Mouse (Mus musculus) C2C12 (cell line): Measurements from ENCODE around the gene Otulin. TPM values are rescaled to one million over a fixed set of nuclear protein-coding genes. Genes with fewer than 3 reads are reported as not detected.

ENCODE experiments used
- H3K27me3 ChIP-seq: one replicate; pipeline ENCODE4 v1.6.1; 2011; ENCODE audit not compliant: control insufficient read depth, insufficient read depth, insufficient read length
- H3K36me3 ChIP-seq: one replicate; pipeline ENCODE4 v1.6.1; 2011; ENCODE audit not compliant: control insufficient read depth, insufficient read depth
- H3K4me3 ChIP-seq: one replicate; pipeline ENCODE4 v1.5.1; 2011; ENCODE audit warnings: mild to moderate bottlenecking, control low read depth; ENCODE audit not compliant: poor library complexity, insufficient read depth, severe bottlenecking
- H3K79me2 ChIP-seq: one replicate; pipeline ENCODE4 v1.6.1; 2011; ENCODE audit not compliant: control insufficient read depth, insufficient read depth
- H3K79me3 ChIP-seq: one replicate; pipeline ENCODE4 v1.6.1; 2011; ENCODE audit warnings: low read depth, control low read depth
- H3ac ChIP-seq: one replicate; pipeline ENCODE3; 2011; ENCODE audit warnings: low read depth; ENCODE audit not compliant: control insufficient read depth, insufficient read length
- CEBPB ChIP-seq: IDR thresholded peaks from one replicate; pipeline ENCODE4 v1.6.1; 2011; ENCODE audit warnings: low read depth, mild to moderate bottlenecking, control low read depth, moderate library complexity
- CTCF ChIP-seq: IDR thresholded peaks from one replicate; pipeline ENCODE4 v1.5.1; 2011; ENCODE audit not compliant: control insufficient read depth, insufficient read depth, insufficient read length
- FOSL1 ChIP-seq: IDR thresholded peaks from one replicate; pipeline ENCODE4 v1.8.0; 2011; ENCODE audit warnings: mild to moderate bottlenecking, low read length; ENCODE audit not compliant: poor library complexity, insufficient read depth, severe bottlenecking
- MAX ChIP-seq: IDR thresholded peaks from one replicate; pipeline ENCODE4 v1.6.1; 2011; ENCODE audit warnings: mild to moderate bottlenecking, control low read depth
- MYOD1 ChIP-seq: IDR thresholded peaks from one replicate; pipeline ENCODE4 v1.6.1; 2011; ENCODE audit warnings: low read depth; ENCODE audit not compliant: control insufficient read depth, insufficient read length
- MYOG ChIP-seq: IDR thresholded peaks from one replicate; pipeline ENCODE4 v1.6.1; 2011; ENCODE audit not compliant: control insufficient read depth, insufficient read length; ENCODE audit errors: extremely low read depth
- USF1 ChIP-seq: IDR thresholded peaks from one replicate; pipeline ENCODE4 v1.6.1; 2011; ENCODE audit warnings: low read depth, mild to moderate bottlenecking, control low read depth, moderate library complexity
- polyA plus RNA-seq: library from polyadenylated mRNA; unstranded; fragments of >200 nt; fragmentation: generic; extraction: Trizol; gene quantifications from one replicate; pipeline ENCODE4 v1.2.1, GENCODE M21; 2012; ENCODE audit warnings: missing spikeins

Gene Otulin
- polyA plus RNA-seq, 1 experiment = 48.8 TPM

DNA sequence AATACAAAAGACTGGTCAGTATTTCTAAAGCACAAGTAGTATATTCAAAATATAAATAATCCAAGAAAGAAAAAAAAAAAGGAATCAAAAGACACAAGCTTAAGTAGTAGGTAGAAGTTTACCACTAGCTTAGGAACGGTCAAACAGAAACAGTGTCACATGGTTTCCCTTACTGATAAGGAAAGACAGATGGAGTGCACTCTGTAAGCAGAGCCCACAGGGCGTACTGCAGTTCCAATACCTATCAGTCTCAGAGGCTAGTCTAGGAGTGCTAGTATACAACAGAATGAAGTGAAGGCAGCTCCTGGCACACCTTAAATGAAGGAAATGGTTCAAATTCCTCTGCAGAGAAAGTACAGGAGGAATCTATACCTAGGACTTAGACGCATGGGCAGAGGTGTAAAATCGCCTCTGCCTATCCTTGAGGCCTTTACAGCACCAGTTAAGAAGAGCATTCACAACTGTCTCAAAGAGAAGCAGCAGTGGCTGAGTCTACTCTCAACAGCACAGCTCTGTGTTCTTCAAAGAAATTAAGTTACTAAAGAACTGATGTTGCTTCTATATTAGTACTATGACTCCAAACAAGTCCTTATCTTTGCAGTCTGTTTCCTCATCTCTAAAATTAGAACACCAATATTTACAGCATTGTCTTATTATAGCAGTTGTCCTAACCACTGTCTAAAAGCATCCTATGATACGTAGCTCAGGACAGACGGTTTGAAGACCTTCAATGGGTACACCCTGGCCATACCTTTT, 11.5 kb downstream of the Otulin start:
- no peak overlapping the region for H3ac ChIP-seq
- H3K36me3 ChIP-seq = peaks cover 88% of the 10 kb centered on the region

GRCm38 (mm10) chr15:27617227-27617626, 13.3 kb downstream of the Otulin start:
- no peak overlapping the region for H3K4me3 ChIP-seq
- peaks cover 34% of the 10 kb centered on the region for H3K79me2 ChIP-seq
- no peaks in the 10 kb centered on the region for H3K79me3 ChIP-seq
- H3ac ChIP-seq = no peak overlapping the region
- TF ChIP-seq CEBPB = no peak
- no peak for TF ChIP-seq MYOD1
- TF ChIP-seq USF1 = no peak
- no peaks in the 10 kb centered on the region for H3K27me3 ChIP-seq
- H3K36me3 ChIP-seq = peaks cover 86% of the 10 kb centered on the region

More for the DNA sequence above, 11.5 kb downstream of the Otulin start:
- Histone ChIP-seq H3K27me3 (no peaks in the 10 kb centered on the region), H3K79me3 (peaks cover 16% of the 10 kb centered on the region), H3K79me2 (peaks cover 42% of the 10 kb centered on the region), H3K4me3 (no peak overlapping the region)
- no peak for TF ChIP-seq CTCF
- TF ChIP-seq MAX = no peak
- TF ChIP-seq MYOG = no peak
- no peak for TF ChIP-seq CEBPB
- TF ChIP-seq MYOD1 = no peak
- TF ChIP-seq FOSL1 = no peak
- TF ChIP-seq USF1 = no peak

DNA sequence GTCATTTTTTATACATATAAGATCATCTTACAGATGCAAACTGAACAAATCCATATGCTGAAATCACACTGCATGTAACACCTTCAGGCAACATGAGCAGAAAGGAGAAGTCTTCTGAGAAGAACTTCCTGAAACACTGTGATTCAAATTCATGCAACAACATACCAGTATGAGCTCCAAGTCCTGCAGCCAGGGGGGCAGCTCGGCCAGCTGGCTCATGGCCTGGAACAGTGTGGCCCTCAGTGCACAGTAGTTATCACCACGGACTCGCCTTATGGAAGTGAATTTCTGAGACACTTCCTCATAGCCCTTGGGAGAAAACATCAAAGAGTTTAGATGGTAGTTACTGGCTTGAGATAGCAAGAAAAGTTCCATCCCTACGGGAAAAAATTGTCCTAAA, 14.3 kb downstream of the Otulin start:
- no peak overlapping the region for H3ac ChIP-seq
- no peaks in the 10 kb centered on the region for H3K79me3 ChIP-seq
- TF ChIP-seq USF1 (no peak), MYOG (no peak), MAX (no peak), MYOD1 (no peak), CTCF (no peak), FOSL1 (no peak), CEBPB (no peak)
- H3K27me3 ChIP-seq = no peaks in the 10 kb centered on the region
- no peak overlapping the region for H3K4me3 ChIP-seq
- peaks cover 34% of the 10 kb centered on the region for H3K79me2 ChIP-seq
- peaks cover 86% of the 10 kb centered on the region for H3K36me3 ChIP-seq

GRCm38 (mm10) chr15:27613255-27613654, 17.2 kb downstream of the Otulin start:
- peaks cover 87% of the 10 kb centered on the region for H3K36me3 ChIP-seq
- H3K4me3 ChIP-seq = no peak overlapping the region
- H3K79me2 ChIP-seq = peaks cover 24% of the 10 kb centered on the region
- no peak for TF ChIP-seq MYOG
- TF ChIP-seq MYOD1 = no peak
- no peak for TF ChIP-seq USF1
- TF ChIP-seq MAX = no peak
- no peak for TF ChIP-seq CTCF
- TF ChIP-seq CEBPB = no peak
- TF ChIP-seq FOSL1 = no peak
- no peaks in the 10 kb centered on the region for H3K27me3 ChIP-seq
- no peaks in the 10 kb centered on the region for H3K79me3 ChIP-seq
- no peak overlapping the region for H3ac ChIP-seq

DNA sequence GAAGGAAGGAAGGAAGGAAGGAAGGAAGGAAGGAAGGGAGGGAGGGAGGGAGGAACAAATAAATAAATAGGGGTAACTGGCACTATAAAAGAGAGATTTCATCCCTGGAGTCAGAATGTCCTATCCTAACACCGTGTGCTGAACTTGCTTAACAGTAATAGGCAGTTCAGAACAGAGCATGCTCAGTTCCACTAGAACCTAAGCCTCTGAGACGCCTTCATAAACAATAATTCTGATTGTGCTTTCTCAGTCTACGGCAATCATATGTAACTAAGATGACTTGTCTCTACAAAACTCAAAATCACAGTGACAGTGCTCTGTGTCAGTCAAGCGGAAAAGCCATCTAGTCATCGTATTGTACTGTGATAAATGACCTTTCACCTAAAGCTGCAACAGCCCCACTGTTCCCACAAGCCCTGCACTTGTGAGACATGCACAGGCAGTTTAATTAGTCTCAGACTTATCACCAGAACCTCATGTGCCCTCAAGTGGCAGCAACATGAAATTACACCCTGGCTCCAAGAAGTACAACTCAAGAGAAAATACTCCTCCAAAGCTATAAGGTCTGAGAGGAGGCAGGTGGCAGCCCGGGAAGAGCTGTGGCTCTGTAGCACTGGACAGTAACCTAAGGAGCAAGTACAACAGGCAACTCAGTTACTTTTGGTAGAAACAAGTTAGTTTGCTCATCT, 17.8 kb downstream of the Otulin start:
- Histone ChIP-seq H3K4me3 (no peak overlapping the region), H3K27me3 (no peaks in the 10 kb centered on the region), H3K79me2 (peaks cover 24% of the 10 kb centered on the region), H3ac (no peak overlapping the region), H3K36me3 (peaks cover 87% of the 10 kb centered on the region), H3K79me3 (no peaks in the 10 kb centered on the region)
- TF ChIP-seq MAX (no peak), CTCF (peak; percentile 50)

GRCm38 (mm10) chr15:27609554-27609953, 20.9 kb downstream of the Otulin start:
- Histone ChIP-seq H3K27me3 (no peaks in the 10 kb centered on the region), H3K4me3 (no peak overlapping the region), H3ac (no peak overlapping the region), H3K79me3 (no peaks in the 10 kb centered on the region), H3K79me2 (peaks cover 26% of the 10 kb centered on the region), H3K36me3 (peaks cover 90% of the 10 kb centered on the region)
- TF ChIP-seq CTCF = no peak
- TF ChIP-seq MYOD1 = peak; percentile 1
